Mouse (Mus musculus) CH12.LX (cell line): ENCODE results near the gene Fam172a. TPM values are rescaled to one million over a fixed set of nuclear protein-coding genes. Genes with fewer than 3 reads are reported as not detected.

Experiments
- DNase-seq: peaks from one replicate; pipeline ENCODE4 v3.0.0-alpha.2; 2013; ENCODE audit errors: extremely low read depth
- H3K27ac ChIP-seq: 2 replicates; pipeline ENCODE4 v1.5.1; 2012; ENCODE audit warnings: low read depth, mild to moderate bottlenecking, control low read depth, moderate library complexity; ENCODE audit not compliant: insufficient read depth
- H3K27me3 ChIP-seq: replicated peaks from 2 replicates; pipeline ENCODE3; 2012; ENCODE audit warnings: inconsistent platforms
- H3K36me3 ChIP-seq, 2 experiments: replicated peaks in 1 of 2; 2 replicates each; pipeline versions ENCODE3 to v1.6.1; 2012; ENCODE audit warnings: inconsistent platforms in 1 of 2, low read length in 1 of 2, mild to moderate bottlenecking in 1 of 2, mixed read lengths in 1 of 2, moderate library complexity in 1 of 2; ENCODE audit not compliant: control insufficient read depth in 1 of 2, insufficient read depth in 1 of 2
- H3K4me1 ChIP-seq, 2 experiments: 2 replicates each; pipeline ENCODE4 v1.6.1; 2012; ENCODE audit warnings: inconsistent platforms in 1 of 2, moderate library complexity in 1 of 2; ENCODE audit not compliant: insufficient read depth in 2 of 2, control insufficient read depth in 1 of 2
- H3K4me2 ChIP-seq: 2 replicates; pipeline ENCODE4 v1.6.1; 2012; ENCODE audit warnings: low read depth, mild to moderate bottlenecking, control low read depth; ENCODE audit not compliant: poor library complexity, insufficient read depth, severe bottlenecking
- H3K4me3 ChIP-seq, 3 experiments: fragments of 150-350 bp in 1 of 3; sonication (generic) in 1 of 3; replicated peaks in 1 of 3; 2 replicates each; pipeline versions ENCODE3 to v1.5.1; 2011 to 2012; ENCODE audit warnings: low read depth in 2 of 3, low read length in 2 of 3, mild to moderate bottlenecking in 2 of 3, moderate library complexity in 2 of 3, control low read depth in 1 of 3, improper control_type of control experiment in 1 of 3, inconsistent platforms in 1 of 3, mixed read lengths in 1 of 3; ENCODE audit not compliant: poor library complexity in 1 of 3
- H3K79me2 ChIP-seq: replicated peaks from 2 replicates; pipeline ENCODE4 v1.6.1; 2012; ENCODE audit warnings: mild to moderate bottlenecking, moderate library complexity; ENCODE audit not compliant: control insufficient read depth, poor library complexity, insufficient read depth, severe bottlenecking; ENCODE audit errors: extremely low read depth
- H3K9ac ChIP-seq: 2 replicates; pipeline ENCODE4 v1.6.1; 2012; ENCODE audit warnings: low read depth, mild to moderate bottlenecking, control low read depth, moderate library complexity; ENCODE audit not compliant: insufficient read depth
- H3K9me3 ChIP-seq: replicated peaks from 2 replicates; pipeline ENCODE3; 2012; ENCODE audit warnings: low read length, inconsistent platforms, mixed read lengths
- CHD1 ChIP-seq: IDR thresholded peaks from 2 replicates; pipeline ENCODE4 v1.6.1; 2012; ENCODE audit warnings: low read depth, low read length, improper control_type of control experiment, inconsistent platforms
- CTCF ChIP-seq, 2 experiments: IDR thresholded peaks in 1 of 2; conservative IDR thresholded peaks in 1 of 2; 2 replicates each; pipeline ENCODE4 v1.5.1; 2011 to 2012; ENCODE audit warnings: low read depth in 2 of 2, low read length in 2 of 2, improper control_type of control experiment in 1 of 2, inconsistent platforms in 1 of 2, mild to moderate bottlenecking in 1 of 2, moderate library complexity in 1 of 2
- E2F4 ChIP-seq: IDR thresholded peaks from 2 replicates; pipeline ENCODE4 v1.6.1; 2011; ENCODE audit warnings: low read depth, low read length, improper control_type of control experiment; ENCODE audit not compliant: insufficient replicate concordance
- ELF1 ChIP-seq: IDR thresholded peaks from 2 replicates; pipeline ENCODE4 v1.6.1; 2014; ENCODE audit warnings: low read depth, mild to moderate bottlenecking, inconsistent platforms, low read length, improper control_type of control experiment
- EP300 ChIP-seq: IDR thresholded peaks from 2 replicates; pipeline ENCODE4 v1.6.1; 2011; ENCODE audit warnings: low read length, improper control_type of control experiment
- ETS1 ChIP-seq: conservative IDR thresholded peaks from 2 replicates; pipeline ENCODE4 v1.6.1; 2012; ENCODE audit warnings: low read depth, mild to moderate bottlenecking, inconsistent platforms, low read length, improper control_type of control experiment, moderate library complexity
- GABPA ChIP-seq: IDR thresholded peaks from 2 replicates; pipeline ENCODE4 v1.6.1; 2012; ENCODE audit warnings: low read depth, low read length, improper control_type of control experiment, inconsistent platforms; ENCODE audit not compliant: insufficient replicate concordance
- HCFC1 ChIP-seq: IDR thresholded peaks from 2 replicates; pipeline ENCODE4 v1.6.1; 2012; ENCODE audit warnings: low read depth, mild to moderate bottlenecking, inconsistent platforms, low read length, improper control_type of control experiment
- JUN ChIP-seq: IDR thresholded peaks from 2 replicates; pipeline ENCODE4 v1.6.1; 2011; ENCODE audit warnings: low read depth, mild to moderate bottlenecking, low read length, improper control_type of control experiment, moderate library complexity; ENCODE audit not compliant: insufficient read depth
- JUND ChIP-seq: conservative IDR thresholded peaks from 2 replicates; pipeline ENCODE4 v1.6.1; 2011; ENCODE audit warnings: low read depth, low read length, improper control_type of control experiment
- MAFK ChIP-seq: IDR thresholded peaks from 2 replicates; pipeline ENCODE4 v1.6.1; 2011; ENCODE audit warnings: low read length, improper control_type of control experiment; ENCODE audit not compliant: insufficient replicate concordance
- NELFE ChIP-seq: IDR thresholded peaks from 2 replicates; pipeline ENCODE4 v1.6.1; 2011; ENCODE audit warnings: low read depth, low read length, improper control_type of control experiment
- POLR2A ChIP-seq: IDR thresholded peaks from 2 replicates; pipeline ENCODE4 v1.6.1; 2011; ENCODE audit warnings: low read depth, mild to moderate bottlenecking, improper control_type of control experiment, low read length
- RAD21 ChIP-seq: IDR thresholded peaks from 2 replicates; pipeline ENCODE4 v1.6.1; 2011; ENCODE audit warnings: low read depth, mild to moderate bottlenecking, low read length, improper control_type of control experiment, moderate library complexity
- RCOR1 ChIP-seq: conservative IDR thresholded peaks from 2 replicates; pipeline ENCODE4 v1.6.1; 2012; ENCODE audit warnings: low read depth, mild to moderate bottlenecking, inconsistent platforms, low read length, improper control_type of control experiment
- SIN3A ChIP-seq: IDR thresholded peaks from 2 replicates; pipeline ENCODE4 v1.6.1; 2012; ENCODE audit warnings: low read length, improper control_type of control experiment, inconsistent platforms
- SMC3 ChIP-seq: IDR thresholded peaks from 2 replicates; pipeline ENCODE4 v1.6.1; 2011; ENCODE audit warnings: low read depth, low read length, improper control_type of control experiment
- TBP ChIP-seq: conservative IDR thresholded peaks from 2 replicates; pipeline ENCODE4 v1.6.1; 2011; ENCODE audit warnings: low read depth, low read length, improper control_type of control experiment
- TCF12 ChIP-seq: IDR thresholded peaks from 2 replicates; pipeline ENCODE4 v1.6.1; 2014; ENCODE audit warnings: low read depth, mild to moderate bottlenecking, inconsistent platforms, low read length, improper control_type of control experiment
- USF1 ChIP-seq: IDR thresholded peaks from 2 replicates; pipeline ENCODE4 v1.6.1; 2014; ENCODE audit warnings: low read depth, mild to moderate bottlenecking, inconsistent platforms, low read length, improper control_type of control experiment
- USF2 ChIP-seq: conservative IDR thresholded peaks from 2 replicates; pipeline ENCODE4 v1.6.1; 2011; ENCODE audit warnings: low read depth, low read length, improper control_type of control experiment
- ZKSCAN1 ChIP-seq: IDR thresholded peaks from 2 replicates; pipeline ENCODE4 v1.6.1; 2012; ENCODE audit warnings: low read depth, inconsistent platforms, low read length, improper control_type of control experiment, borderline replicate concordance
- ZMIZ1 ChIP-seq: IDR thresholded peaks from 2 replicates; pipeline ENCODE4 v1.6.1; 2012; ENCODE audit warnings: low read depth, mild to moderate bottlenecking, inconsistent platforms, low read length, improper control_type of control experiment
- ZNF384 ChIP-seq: IDR thresholded peaks from 2 replicates; pipeline ENCODE4 v1.6.1; 2012; ENCODE audit warnings: low read depth, low read length, improper control_type of control experiment, inconsistent platforms
- dilution Hi-C: fragments of 300-500 bp; cut with MboI; formaldehyde crosslinking; loops from 2 replicates; pipeline ENCODE4 v1.14.3; 2020; ENCODE audit warnings: low sequenced_read_pairs; ENCODE audit not compliant: extremely low pct_unique_long_range_greater_than_20kb, extremely low pct_ligation_motif_present
- in situ Hi-C: fragments of 300-500 bp; cut with MboI; formaldehyde crosslinking; loops from 3 replicates; pipeline ENCODE4 v1.14.3; 2019; ENCODE audit warnings: low sequenced_read_pairs, low pct_ligation_motif_present, low pct_unique_long_range_greater_than_20kb, mixed read lengths
- polyA plus RNA-seq: library from polyadenylated mRNA; unstranded; fragments of >175 nt; gene quantifications from 2 replicates; pipeline ENCODE4 v1.2.1, GENCODE M21; 2012; ENCODE audit warnings: low read depth; ENCODE audit not compliant: insufficient read length
- total RNA-seq, 2 experiments: library from RNA; depleted of rRNA; stranded (reverse); fragments of 300-350 nt in 1 of 2; fragments of >200 nt in 1 of 2; gene quantifications; 2 replicates each; pipeline ENCODE4 v1.2.3; 2012 to 2014

Fam172a gene
- total and polyA plus RNA-seq, 3 experiments, result 12.2 to 24.7 (median 16.9) TPM

DNA sequence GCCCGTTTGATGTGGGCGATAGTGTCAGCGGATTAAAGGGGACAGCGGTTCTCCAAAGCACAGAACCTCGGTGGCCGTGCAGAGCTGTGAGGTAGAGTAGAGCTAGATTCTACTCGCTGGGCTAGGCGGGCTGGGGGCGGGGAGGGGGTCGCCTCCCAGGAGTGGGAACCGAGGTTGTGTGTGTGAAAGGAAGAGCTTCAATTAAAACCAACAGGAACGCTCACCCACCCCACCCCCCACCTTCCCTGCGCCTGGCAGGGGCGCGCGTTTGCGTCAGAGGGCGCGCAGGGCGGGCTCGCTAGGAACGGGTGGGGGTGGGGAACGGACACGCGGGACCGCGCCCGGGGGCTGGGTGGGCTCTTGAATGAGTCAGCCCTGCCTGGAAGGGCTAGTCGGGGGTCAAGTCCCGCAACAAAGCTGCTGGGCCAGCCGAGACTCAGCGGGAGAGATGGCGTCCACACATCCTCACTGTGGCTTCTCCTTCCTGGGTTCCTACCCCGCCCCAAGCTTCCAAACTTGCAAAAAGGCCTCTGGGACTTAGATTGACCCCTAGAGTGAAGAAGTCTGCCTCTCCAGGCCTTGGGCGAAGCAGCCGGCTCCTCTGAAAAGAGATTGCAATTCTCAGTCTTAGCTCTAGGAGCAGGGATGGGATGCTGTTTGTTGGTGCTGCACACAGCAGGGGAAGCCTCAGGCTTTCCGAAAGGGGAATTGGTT, 501.7 kb downstream of the Fam172a start:
- in situ Hi-C loops (no loop called here), dilution Hi-C loops (no loop called here)
- no peaks in the 10 kb centered on the region for H3K27me3 ChIP-seq
- TF ChIP-seq RCOR1 (no peak), SMC3 (no peak), NELFE (no peak), USF2 (no peak), CTCF (conservative IDR thresholded peaks at IDR 0.05 in 1 of 2, IDR thresholded peaks at IDR 0.05 in 1 of 2; ENCODE audit: low read depth in 2 of 2, low read length in 2 of 2) (no peak), HCFC1 (no peak), TCF12 (no peak), ELF1 (no peak), EP300 (no peak), GABPA (no peak), SIN3A (no peak), JUN (no peak), E2F4 (no peak), JUND (no peak), RAD21 (no peak), MAFK (no peak), ZMIZ1 (no peak), ZKSCAN1 (no peak), POLR2A (no peak)
- no peaks in the 10 kb centered on the region for H3K36me3 ChIP-seq
- H3K9ac ChIP-seq, result no peak overlapping the region
- DNase-seq, result no peak
- H3K27ac ChIP-seq, result no peak overlapping the region
- no peak overlapping the region for H3K4me2 ChIP-seq
- no peaks in the 10 kb centered on the region for H3K79me2 ChIP-seq
- H3K4me3 ChIP-seq, result no peak overlapping the region
- peaks cover 0 to 4% of the 10 kb centered on the region in 2 experiments; a peak in 1 of 4 replicates for H3K4me1 ChIP-seq
- peaks cover 6% of the 10 kb centered on the region for H3K9me3 ChIP-seq

DNA sequence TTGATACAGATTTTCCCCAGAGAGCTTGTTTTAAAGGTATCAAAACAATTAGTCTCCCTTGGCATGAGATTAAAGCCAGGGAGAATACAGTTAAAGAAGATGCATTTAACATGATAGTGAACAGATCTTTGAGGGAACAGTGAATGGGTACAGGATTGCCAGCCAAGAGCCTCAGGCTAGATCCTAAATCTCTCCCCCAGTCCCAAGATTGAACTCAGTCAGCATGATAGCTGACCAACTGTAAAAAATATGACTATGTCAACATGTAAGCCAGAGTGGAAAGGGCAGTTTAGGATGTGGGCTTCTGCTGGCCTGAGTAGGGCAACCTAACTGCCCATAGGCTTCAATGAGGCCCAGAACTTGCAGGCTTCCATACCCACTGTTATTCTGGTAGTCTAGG, 503.6 kb downstream of the Fam172a start:
- Histone ChIP-seq H3K27me3 (no peaks in the 10 kb centered on the region), H3K9ac (no peak overlapping the region), H3K4me3 (no peak overlapping the region), H3K27ac (no peak overlapping the region), H3K36me3 (no peaks in the 10 kb centered on the region), H3K79me2 (no peaks in the 10 kb centered on the region), H3K9me3 (peaks cover 2% of the 10 kb centered on the region), H3K4me1 (peaks cover 0 to 4% of the 10 kb centered on the region in 2 experiments; a peak in 1 of 4 replicates), H3K4me2 (no peak overlapping the region)
- dilution Hi-C loops (no loop called here), in situ Hi-C loops (no loop called here)
- TF ChIP-seq NELFE (no peak), ETS1 (no peak), RCOR1 (no peak), USF1 (no peak), TBP (no peak), RAD21 (no peak), EP300 (no peak), CTCF (conservative IDR thresholded peaks at IDR 0.05 in 1 of 2, IDR thresholded peaks at IDR 0.05 in 1 of 2; ENCODE audit: low read depth in 2 of 2, low read length in 2 of 2) (no peak), CHD1 (no peak), ZMIZ1 (no peak), ZNF384 (no peak)
- no peak for DNase-seq
